Mouse (Mus musculus) E14TG2a.4 (cell line): ENCODE measurements at regions not wholly inside any gene's neighbourhood (a gene's known extent, or its start where the extent isn't known, plus 50 kb on each side); places are given as distances from the start of the nearest gene placed in this dataset.

Source experiments
- CTCF ChIP-seq: conservative IDR thresholded peaks from 2 replicates; pipeline ENCODE4 v1.5.1; 2014; ENCODE audit warnings: low read length
- NANOG ChIP-seq: IDR thresholded peaks from 2 replicates; pipeline ENCODE4 v1.6.1; 2014; ENCODE audit warnings: borderline replicate concordance, low read length, mixed read lengths
- POU5F1 ChIP-seq: IDR thresholded peaks from 2 replicates; pipeline ENCODE4 v1.6.1; 2014; ENCODE audit warnings: low read length, borderline replicate concordance

GRCm38 (mm10) chr2:139298541-139299152 lies 195.1 kb upstream of the Sptlc3 start:
- TF ChIP-seq CTCF (no peak), POU5F1 (no peak), NANOG (no peak)
